Mouse (Mus musculus): Measurements from ENCODE around the gene Pds5a.
A peak's percentile ranks its signal among the peaks of the same experiment; 100 is the strongest.
"Not testable (repeated sequence)": the region's sequence is repeated elsewhere in the genome, so short reads cannot be mapped to it uniquely, and the experiment has no call there.

Gene Pds5a

GRCm38 (mm10) chr5:65697836-65698758 lies at the start of gene Pds5a:
Pds5a (minus strand) TSS chr5:65698273.
- peak; percentile 56 for DNase-seq (ENCODE audit: low read depth, low spot score)

- no peak for DNase-seq (ENCODE audit: low read depth, low spot score)
Observed at GRCm38 (mm10) chr5:65746908-65747307, 48.8 kb upstream of the Pds5a start.

- no peak for DNase-seq (ENCODE audit: low read depth, low spot score)
Observed at GRCm38 (mm10) chr5:65739366-65739765, 41.3 kb upstream of the Pds5a start.

- no peak for DNase-seq (ENCODE audit: low read depth, low spot score)
Observed at GRCm38 (mm10) chr5:65735601-65736000, 37.5 kb upstream of the Pds5a start.

GRCm38 (mm10) chr5:65731173-65732007 lies 33.3 kb upstream of the Pds5a start:
- no peak for DNase-seq (ENCODE audit: low read depth, low spot score)

GRCm38 (mm10) chr5:65724311-65725054 lies 26.4 kb upstream of the Pds5a start:
- peak; percentile 81 for DNase-seq (ENCODE audit: low read depth, low spot score)

- DNase-seq (ENCODE audit: low read depth, low spot score), result no peak
Observed at GRCm38 (mm10) chr5:65718368-65718767, 20.3 kb upstream of the Pds5a start.

- DNase-seq (ENCODE audit: low read depth, low spot score), result not testable (repeated sequence)
Observed at GRCm38 (mm10) chr5:65717903-65718211, 19.8 kb upstream of the Pds5a start.

GRCm38 (mm10) chr5:65717063-65717902 lies 19.2 kb upstream of the Pds5a start:
- DNase-seq (ENCODE audit: low read depth, low spot score), result no peak

GRCm38 (mm10) chr5:65715084-65715483 lies 17.0 kb upstream of the Pds5a start:
- DNase-seq (ENCODE audit: low read depth, low spot score), result no peak

- DNase-seq (ENCODE audit: low read depth, low spot score), result no peak
Observed at GRCm38 (mm10) chr5:65711463-65711862, 13.4 kb upstream of the Pds5a start.

- no peak for DNase-seq (ENCODE audit: low read depth, low spot score)
Observed at GRCm38 (mm10) chr5:65710267-65710666, 12.2 kb upstream of the Pds5a start.

- DNase-seq (ENCODE audit: low read depth, low spot score), result no peak
Observed at GRCm38 (mm10) chr5:65706979-65707378, 8.9 kb upstream of the Pds5a start.

GRCm38 (mm10) chr5:65706171-65706570 lies 8.1 kb upstream of the Pds5a start:
- no peak for DNase-seq (ENCODE audit: low read depth, low spot score)

GRCm38 (mm10) chr5:65704765-65705678 lies 6.9 kb upstream of the Pds5a start:
- no peak for DNase-seq (ENCODE audit: low read depth, low spot score)

GRCm38 (mm10) chr5:65703261-65703660 lies 5.2 kb upstream of the Pds5a start:
- no peak for DNase-seq (ENCODE audit: low read depth, low spot score)

GRCm38 (mm10) chr5:65700102-65700501 lies 2.0 kb upstream of the Pds5a start:
- no peak for DNase-seq (ENCODE audit: low read depth, low spot score)

GRCm38 (mm10) chr5:65699146-65699545 lies 1.1 kb upstream of the Pds5a start:
- no peak for DNase-seq (ENCODE audit: low read depth, low spot score)

GRCm38 (mm10) chr5:65698759-65699136 lies 675 bp upstream of the Pds5a start:
- DNase-seq (ENCODE audit: low read depth, low spot score), result no peak

GRCm38 (mm10) chr5:65697486-65697835 lies 612 bp downstream of the Pds5a start:
- no peak for DNase-seq (ENCODE audit: low read depth, low spot score)

Data from WW6 (cell line).